Mouse (Mus musculus): ENCODE measurements around the gene Mapre3. TPM values are rescaled to one million over a fixed set of nuclear protein-coding genes. Genes with fewer than 3 reads are reported as not detected.

Gene Mapre3
- polyA plus RNA-seq, 2 experiments, result 28.2 to 64.7 TPM

DNA sequence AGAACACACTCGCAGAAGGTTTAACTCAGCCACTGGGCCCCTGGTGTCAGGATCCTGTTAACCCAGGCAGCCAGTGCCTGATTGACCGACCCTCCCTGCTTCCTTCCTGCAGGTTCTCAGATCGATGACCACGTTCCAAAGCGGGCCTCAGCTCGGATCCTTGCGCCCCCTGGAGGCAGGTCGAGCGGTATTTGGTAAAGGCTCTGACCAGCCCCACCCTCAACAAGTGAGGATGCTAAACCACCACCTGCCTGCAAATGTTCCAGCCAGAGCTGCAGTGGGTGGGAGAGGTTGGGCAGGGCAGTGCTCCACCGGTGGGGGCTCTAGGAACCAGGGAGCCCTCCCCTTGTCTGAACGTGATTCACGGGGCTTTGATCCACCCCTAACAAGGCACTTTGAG lies 18.3 kb upstream of the Mapre3 start:
- Histone ChIP-seq H3K9ac (ENCODE audit: low read depth, low read length, severe bottlenecking) (no peak overlapping the region), H3K36me3 (ENCODE audit: control insufficient read depth, insufficient read depth, low read length) (no peaks in the 10 kb centered on the region), H3K4me3 (replicated peaks; ENCODE audit: low read length) (no peak overlapping the region), H3K27ac (replicated peaks; ENCODE audit: low read depth, low read length) (no peak overlapping the region), H3K27me3 (ENCODE audit: control insufficient read depth, insufficient read depth, low read length) (no peaks in the 10 kb centered on the region), H3K4me2 (replicated peaks; ENCODE audit: low read depth, low read length, severe bottlenecking) (no peak overlapping the region), H3K9me3 (ENCODE audit: control insufficient read depth, low read length) (no peaks in the 10 kb centered on the region), H3K4me1 (ENCODE audit: control insufficient read depth, insufficient read depth, low read length) (peaks cover 2% of the 10 kb centered on the region; the same call in 1 of the 2 replicates)
- no peak for TF ChIP-seq POLR2A (IDR thresholded peaks at IDR 0.05; ENCODE audit: borderline replicate concordance, extremely low read depth, insufficient read depth, insufficient read length)
- peak; percentile 74 for DNase-seq (ENCODE audit: low spot score)
- WGBS, result 16% methylated on average over 12 of the region's 12 CpGs
- peak; percentile 58; the same call in 1 of the 2 replicates for ATAC-seq (ENCODE audit: low FRiP score, low read depth)

DNA sequence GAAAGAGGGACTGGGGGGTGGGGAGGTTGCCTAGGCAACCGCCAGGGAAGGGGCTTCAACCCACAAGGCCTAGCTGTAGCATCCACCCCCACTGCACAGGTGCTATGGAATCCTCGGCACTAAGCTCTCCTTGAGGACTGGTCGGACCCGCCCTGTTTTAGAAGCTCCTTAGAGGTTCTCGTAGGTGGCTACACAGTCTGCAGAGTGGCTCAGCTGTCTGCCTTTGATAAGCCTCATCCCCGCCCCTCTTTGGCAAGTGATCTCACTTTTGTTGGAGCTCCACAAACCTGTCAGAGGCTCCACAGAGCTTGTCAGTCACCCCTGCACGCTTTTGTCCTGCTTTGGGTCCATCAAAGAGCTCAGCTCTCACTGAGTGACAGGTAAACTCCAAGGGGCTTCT lies 17.0 kb upstream of the Mapre3 start:
- DNase-seq (ENCODE audit: low spot score) (no peak), ATAC-seq (ENCODE audit: low FRiP score, low read depth) (no peak)

DNA sequence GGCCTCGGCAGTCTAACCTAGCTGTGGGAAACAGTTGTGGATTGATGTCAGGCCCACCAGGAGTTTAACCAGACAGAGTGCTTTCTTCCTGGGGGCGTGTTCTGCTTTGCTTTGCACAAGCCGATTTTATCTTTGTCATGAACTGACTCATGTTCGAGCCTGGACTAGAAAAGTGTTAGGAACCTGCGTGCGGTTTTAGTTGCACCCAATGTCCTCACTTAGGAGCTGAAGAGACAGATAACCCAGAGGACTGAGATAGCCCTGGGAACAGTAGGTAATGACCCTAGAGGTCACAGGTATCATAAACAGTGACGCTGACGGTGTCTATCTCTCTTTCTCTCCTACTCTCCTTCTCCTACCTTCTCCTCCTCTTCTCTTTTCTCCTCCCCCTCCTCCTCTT lies 16.5 kb upstream of the Mapre3 start:
- DNase-seq (ENCODE audit: low spot score) (no peak), ATAC-seq (ENCODE audit: low FRiP score, low read depth) (no peak)
- H3K36me3 ChIP-seq (ENCODE audit: control insufficient read depth, insufficient read depth, low read length), result no peaks in the 10 kb centered on the region
- H3K27ac ChIP-seq (replicated peaks; ENCODE audit: low read depth, low read length), result no peak overlapping the region
- H3K27me3 ChIP-seq (ENCODE audit: control insufficient read depth, insufficient read depth, low read length), result no peaks in the 10 kb centered on the region
- H3K9me3 ChIP-seq (ENCODE audit: control insufficient read depth, low read length), result no peaks in the 10 kb centered on the region
- no peak overlapping the region for H3K4me2 ChIP-seq (replicated peaks; ENCODE audit: low read depth, low read length, severe bottlenecking)
- H3K4me3 ChIP-seq (replicated peaks; ENCODE audit: low read length), result no peak overlapping the region
- WGBS, result 82% methylated on average over 8 of the region's 8 CpGs
- peaks cover 2% of the 10 kb centered on the region; the same call in 1 of the 2 replicates for H3K4me1 ChIP-seq (ENCODE audit: control insufficient read depth, insufficient read depth, low read length)
- TF ChIP-seq POLR2A (IDR thresholded peaks at IDR 0.05; ENCODE audit: borderline replicate concordance, extremely low read depth, insufficient read depth, insufficient read length), result no peak
- no peak overlapping the region for H3K9ac ChIP-seq (ENCODE audit: low read depth, low read length, severe bottlenecking)

More for the DNA sequence above, 17.0 kb upstream of the Mapre3 start:
- H3K4me1 ChIP-seq (ENCODE audit: control insufficient read depth, insufficient read depth, low read length), result peaks cover 2% of the 10 kb centered on the region; the same call in 1 of the 2 replicates
- H3K9ac ChIP-seq (ENCODE audit: low read depth, low read length, severe bottlenecking), result no peak overlapping the region
- no peak overlapping the region for H3K27ac ChIP-seq (replicated peaks; ENCODE audit: low read depth, low read length)
- no peak overlapping the region for H3K4me3 ChIP-seq (replicated peaks; ENCODE audit: low read length)
- H3K27me3 ChIP-seq (ENCODE audit: control insufficient read depth, insufficient read depth, low read length), result no peaks in the 10 kb centered on the region
- H3K4me2 ChIP-seq (replicated peaks; ENCODE audit: low read depth, low read length, severe bottlenecking), result no peak overlapping the region
- no peak for TF ChIP-seq POLR2A (IDR thresholded peaks at IDR 0.05; ENCODE audit: borderline replicate concordance, extremely low read depth, insufficient read depth, insufficient read length)
- H3K9me3 ChIP-seq (ENCODE audit: control insufficient read depth, low read length), result no peaks in the 10 kb centered on the region
- no peaks in the 10 kb centered on the region for H3K36me3 ChIP-seq (ENCODE audit: control insufficient read depth, insufficient read depth, low read length)
- WGBS, result 68% methylated on average over 7 of the region's 7 CpGs

DNA sequence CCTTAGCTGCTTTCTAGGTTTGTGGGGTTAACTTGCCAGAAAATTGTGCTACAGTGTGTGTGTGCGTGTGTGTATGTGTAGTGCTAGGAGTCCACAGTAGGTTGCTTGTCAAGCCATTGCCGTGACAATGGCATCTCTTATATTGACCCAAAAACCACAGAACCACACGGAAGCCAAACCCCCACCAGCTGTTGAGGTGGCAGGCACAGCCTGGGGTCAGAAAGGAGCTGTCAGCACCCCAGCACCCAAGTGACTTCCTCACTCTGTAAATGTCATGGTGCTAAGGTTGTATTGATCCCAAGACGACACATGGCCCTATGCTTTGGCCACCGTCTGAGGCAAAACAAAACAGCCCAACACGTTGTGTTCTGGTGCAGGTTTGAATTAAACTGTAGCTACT lies 15.5 kb upstream of the Mapre3 start:
- no peak for ATAC-seq (ENCODE audit: low FRiP score, low read depth)
- Histone ChIP-seq H3K27me3 (ENCODE audit: control insufficient read depth, insufficient read depth, low read length) (no peaks in the 10 kb centered on the region), H3K9me3 (ENCODE audit: control insufficient read depth, low read length) (no peaks in the 10 kb centered on the region), H3K27ac (replicated peaks; ENCODE audit: low read depth, low read length) (no peak overlapping the region), H3K36me3 (ENCODE audit: control insufficient read depth, insufficient read depth, low read length) (no peaks in the 10 kb centered on the region), H3K4me2 (replicated peaks; ENCODE audit: low read depth, low read length, severe bottlenecking) (no peak overlapping the region), H3K4me3 (replicated peaks; ENCODE audit: low read length) (no peak overlapping the region), H3K4me1 (ENCODE audit: control insufficient read depth, insufficient read depth, low read length) (peaks cover 2% of the 10 kb centered on the region; the same call in 1 of the 2 replicates), H3K9ac (ENCODE audit: low read depth, low read length, severe bottlenecking) (no peak overlapping the region)
- no peak for DNase-seq (ENCODE audit: low spot score)
- 77% methylated on average over 6 of the region's 6 CpGs for WGBS
- no peak for TF ChIP-seq POLR2A (IDR thresholded peaks at IDR 0.05; ENCODE audit: borderline replicate concordance, extremely low read depth, insufficient read depth, insufficient read length)

DNA sequence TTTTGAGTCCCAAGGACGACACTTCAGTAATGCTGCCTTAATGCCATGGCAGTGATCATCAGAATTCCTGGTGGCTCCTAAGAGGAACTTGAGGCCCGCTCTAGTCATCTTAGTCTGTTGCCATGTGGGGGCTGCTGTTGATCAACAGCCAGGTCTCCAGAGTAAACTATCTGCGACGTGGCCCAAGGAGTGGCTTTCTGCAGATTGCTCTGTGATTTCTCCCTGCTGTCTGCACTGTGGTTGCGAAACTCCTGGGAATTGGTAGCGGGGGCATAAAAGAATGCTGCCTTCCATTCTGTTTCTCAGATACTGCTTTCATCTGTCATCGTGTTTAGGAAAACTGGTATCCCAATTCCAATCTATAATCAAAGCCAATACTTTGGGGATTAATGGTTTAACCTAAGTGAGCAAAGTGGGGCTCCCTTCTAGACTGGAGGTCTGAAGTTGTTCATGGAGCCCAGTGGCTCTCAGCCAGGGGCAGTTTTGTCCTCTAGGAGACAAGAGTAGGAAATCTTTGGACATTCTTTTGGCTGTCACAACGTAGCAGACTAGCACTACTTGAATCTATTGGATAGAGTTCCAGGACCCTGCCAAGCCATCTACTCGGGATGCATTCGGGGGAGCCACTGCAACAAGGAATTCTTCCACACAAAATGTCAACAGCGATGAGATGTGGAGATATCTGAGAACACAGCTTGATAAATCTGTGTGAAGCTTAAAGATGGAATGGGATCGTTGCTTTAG lies 11.5 kb upstream of the Mapre3 start:
- Histone ChIP-seq H3K4me3 (replicated peaks; ENCODE audit: low read length) (no peak overlapping the region), H3K27me3 (ENCODE audit: control insufficient read depth, insufficient read depth, low read length) (no peaks in the 10 kb centered on the region), H3K9ac (ENCODE audit: low read depth, low read length, severe bottlenecking) (no peak overlapping the region), H3K9me3 (ENCODE audit: control insufficient read depth, low read length) (no peaks in the 10 kb centered on the region), H3K4me1 (ENCODE audit: control insufficient read depth, insufficient read depth, low read length) (no peaks in the 10 kb centered on the region), H3K27ac (replicated peaks; ENCODE audit: low read depth, low read length) (no peak overlapping the region), H3K4me2 (replicated peaks; ENCODE audit: low read depth, low read length, severe bottlenecking) (no peak overlapping the region), H3K36me3 (ENCODE audit: control insufficient read depth, insufficient read depth, low read length) (no peaks in the 10 kb centered on the region)
- no peak for DNase-seq (ENCODE audit: low spot score)
- no peak for ATAC-seq (ENCODE audit: low FRiP score, low read depth)
- TF ChIP-seq POLR2A (IDR thresholded peaks at IDR 0.05; ENCODE audit: borderline replicate concordance, extremely low read depth, insufficient read depth, insufficient read length), result no peak
- 73% methylated on average over 12 of the region's 12 CpGs for WGBS
